Mouse (Mus musculus): ENCODE measurements around the gene Cby3. TPM values are rescaled to one million over a fixed set of nuclear protein-coding genes. Genes with fewer than 3 reads are reported as not detected.
A peak's percentile ranks its signal among the peaks of the same experiment; 100 is the strongest.

Cby3 gene
- polyA plus RNA-seq, 1 experiment, result not detected

DNA sequence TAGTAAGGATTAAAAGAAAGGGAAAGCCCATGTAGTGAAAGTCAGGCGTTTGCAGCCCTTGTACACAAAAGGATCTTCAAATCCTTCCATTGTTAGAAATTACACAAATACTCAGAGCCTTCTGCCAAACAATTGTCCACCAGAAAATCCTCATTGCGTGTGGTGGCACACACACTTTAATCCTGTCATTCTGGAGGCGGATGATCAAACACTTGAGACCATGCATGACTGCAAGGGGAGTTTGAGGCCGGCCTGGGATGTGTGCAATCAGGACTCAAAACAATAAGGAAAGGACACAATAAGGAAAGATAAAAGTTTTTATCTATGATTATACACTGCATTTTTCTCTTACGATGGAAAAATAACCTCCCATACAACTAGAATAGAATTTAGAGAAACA lies 21.2 kb downstream of the Cby3 start:
- Histone ChIP-seq H3K4me2 (ENCODE audit: low read depth) (no peak overlapping the region), H3K27me3 (ENCODE audit: control insufficient read depth, insufficient read depth, insufficient read length) (no peaks in the 10 kb centered on the region), H3ac (ENCODE audit: control insufficient read depth, insufficient read length) (no peak overlapping the region), H3K4me3 (no peak overlapping the region), H3K36me3 (ENCODE audit: control insufficient read depth, insufficient read depth) (peaks cover 15% of the 10 kb centered on the region), H3K79me2 (ENCODE audit: control insufficient read depth, insufficient read depth) (peaks cover 25% of the 10 kb centered on the region)
- TF ChIP-seq USF1 (IDR thresholded peaks at IDR 0.05; ENCODE audit: low read depth), result no peak
- TF ChIP-seq MYOD1 (IDR thresholded peaks at IDR 0.05; ENCODE audit: control insufficient read depth in 1 of 3, insufficient read length in 2 of 3, low read depth in 2 of 3), result no peak
- TF ChIP-seq POLR2AphosphoS2 (IDR thresholded peaks at IDR 0.05; ENCODE audit: insufficient read length, low read depth), result no peak
- no peak for TF ChIP-seq CEBPB (IDR thresholded peaks at IDR 0.05; ENCODE audit: insufficient read depth, poor library complexity, severe bottlenecking)
- no peak for TF ChIP-seq POLR2A (IDR thresholded peaks at IDR 0.05; ENCODE audit: insufficient read length, low read depth)
- TF ChIP-seq REST (IDR thresholded peaks at IDR 0.05; ENCODE audit: insufficient read depth, insufficient read length), result no peak
- TF ChIP-seq MYOG (IDR thresholded peaks at IDR 0.05; ENCODE audit: control insufficient read depth in 1 of 3, insufficient read depth in 1 of 3, insufficient read length in 2 of 3, low read depth in 2 of 3), result no peak
- no peak for TF ChIP-seq MAX (IDR thresholded peaks at IDR 0.05; ENCODE audit: low read depth)
- no peak for TF ChIP-seq E2F4 (IDR thresholded peaks at IDR 0.05; ENCODE audit: insufficient read depth)
- no peak for TF ChIP-seq TCF3 (IDR thresholded peaks at IDR 0.05; ENCODE audit: insufficient read length, low read depth)
- no peak for TF ChIP-seq SRF (IDR thresholded peaks at IDR 0.05; ENCODE audit: control insufficient read depth, insufficient read length, low read depth)
- no peak for TF ChIP-seq TCF12 (IDR thresholded peaks at IDR 0.05; ENCODE audit: insufficient read depth, poor library complexity, severe bottlenecking)

DNA sequence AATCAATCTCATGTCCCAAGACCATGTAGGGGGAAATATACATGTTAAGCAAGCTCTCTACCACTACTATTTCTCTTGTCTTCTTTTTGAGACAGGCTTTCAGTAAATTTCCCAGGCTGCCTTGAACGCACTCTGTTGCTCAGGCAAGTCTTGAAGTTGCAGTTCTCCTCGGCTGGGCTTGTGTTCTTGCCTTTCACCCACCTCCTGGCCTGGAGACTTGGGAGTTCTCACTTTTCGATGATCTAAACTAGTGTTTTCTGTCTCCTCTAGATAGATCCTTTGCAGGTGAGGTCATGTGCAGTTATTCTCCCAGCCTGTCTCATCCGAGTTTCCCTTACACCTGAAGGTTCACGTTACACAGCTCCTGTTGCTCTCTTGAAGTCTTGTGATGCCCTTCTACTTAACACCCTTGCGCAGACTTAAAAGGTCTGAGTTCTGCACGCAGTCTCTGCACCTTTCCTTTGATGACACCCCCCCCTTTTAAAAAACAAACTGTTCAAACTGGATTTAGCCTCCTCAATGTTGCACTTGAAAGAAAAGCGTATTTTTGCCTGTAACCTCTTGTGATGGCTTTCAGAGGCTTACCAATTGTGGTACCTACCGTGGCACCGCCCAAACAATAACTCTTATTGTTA lies 22.0 kb downstream of the Cby3 start:
- H3K79me2 ChIP-seq (ENCODE audit: control insufficient read depth, insufficient read depth), result peaks cover 34% of the 10 kb centered on the region
- no peak for TF ChIP-seq E2F4 (IDR thresholded peaks at IDR 0.05; ENCODE audit: insufficient read depth)
- TF ChIP-seq POLR2A (IDR thresholded peaks at IDR 0.05; ENCODE audit: insufficient read length, low read depth), result no peak
- no peak for TF ChIP-seq USF1 (IDR thresholded peaks at IDR 0.05; ENCODE audit: low read depth)
- TF ChIP-seq REST (IDR thresholded peaks at IDR 0.05; ENCODE audit: insufficient read depth, insufficient read length), result no peak
- no peak for TF ChIP-seq CEBPB (IDR thresholded peaks at IDR 0.05; ENCODE audit: insufficient read depth, poor library complexity, severe bottlenecking)
- no peak for TF ChIP-seq SRF (IDR thresholded peaks at IDR 0.05; ENCODE audit: control insufficient read depth, insufficient read length, low read depth)
- TF ChIP-seq MAX (IDR thresholded peaks at IDR 0.05; ENCODE audit: low read depth), result no peak
- no peak for TF ChIP-seq MYOG (IDR thresholded peaks at IDR 0.05; ENCODE audit: control insufficient read depth in 1 of 3, insufficient read depth in 1 of 3, insufficient read length in 2 of 3, low read depth in 2 of 3)
- H3K36me3 ChIP-seq (ENCODE audit: control insufficient read depth, insufficient read depth), result peaks cover 22% of the 10 kb centered on the region
- H3K27me3 ChIP-seq (ENCODE audit: control insufficient read depth, insufficient read depth, insufficient read length), result no peaks in the 10 kb centered on the region
- peak overlapping the region; percentile 72 for H3ac ChIP-seq (ENCODE audit: control insufficient read depth, insufficient read length)
- H3K4me3 ChIP-seq, result peak overlapping the region; percentile 86
- peak overlapping the region; percentile 98 for H3K4me2 ChIP-seq (ENCODE audit: low read depth)

DNA sequence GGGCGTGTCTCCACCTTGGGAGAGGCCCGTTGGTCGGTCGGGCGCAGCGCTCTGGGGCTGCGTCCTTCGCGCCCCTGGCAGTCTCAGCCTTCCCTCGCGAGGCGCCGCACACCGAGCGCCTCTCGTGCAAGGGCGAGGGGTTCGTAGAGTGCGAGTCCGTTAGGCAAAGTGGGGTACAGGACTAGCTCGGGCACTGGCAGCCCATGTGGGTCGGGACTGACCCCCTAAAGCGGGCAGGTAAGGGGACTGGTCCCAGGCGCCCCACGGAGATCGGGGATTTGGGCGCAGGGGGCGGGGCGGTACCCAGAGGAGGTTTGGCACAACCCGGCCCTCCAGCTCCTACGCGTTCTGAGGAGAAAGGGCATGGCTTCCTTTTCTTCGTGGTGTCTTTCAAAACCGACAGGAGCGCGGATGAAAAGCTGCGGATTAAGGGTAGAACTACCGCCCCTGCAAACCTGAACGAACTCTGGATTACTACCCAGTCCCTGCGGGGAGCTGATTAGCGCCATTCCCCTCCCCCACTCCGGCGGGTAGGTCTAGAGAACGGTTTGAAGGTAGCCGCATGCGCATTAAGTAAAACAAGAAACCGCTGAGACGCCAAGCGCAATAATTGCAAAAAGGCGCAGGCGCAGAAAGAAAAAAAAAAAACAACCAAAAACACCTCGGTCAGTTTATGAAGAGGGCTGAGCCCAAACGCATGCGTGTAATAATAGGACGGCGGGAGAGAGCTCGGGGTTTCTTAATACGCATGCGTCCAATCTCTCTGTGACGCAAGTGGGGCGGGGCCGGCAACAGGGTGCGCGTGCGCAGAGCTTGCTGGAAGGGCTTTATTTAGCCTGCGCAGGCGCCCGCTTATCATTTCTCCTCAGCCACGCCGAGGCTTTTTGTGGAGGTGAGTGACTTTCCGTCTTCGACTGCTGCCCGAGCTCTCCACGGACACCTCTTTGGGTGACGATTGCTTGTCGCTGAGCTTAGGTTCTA lies 22.9 kb downstream of the Cby3 start, which contains the start of gene Hnrnph1:
Gene Hnrnph1, plus strand, starts transcription at position 80 of the 981 bp plus-strand sequence.
- no peaks in the 10 kb centered on the region for H3K27me3 ChIP-seq (ENCODE audit: control insufficient read depth, insufficient read depth, insufficient read length)
- peak within 1 kb of the TSS; percentile 72 for H3ac ChIP-seq (ENCODE audit: control insufficient read depth, insufficient read length)
- peak within 1 kb of the TSS; percentile 98 for H3K4me2 ChIP-seq (ENCODE audit: low read depth)
- peaks cover 30% of the 10 kb centered on the region for H3K36me3 ChIP-seq (ENCODE audit: control insufficient read depth, insufficient read depth)
- peaks cover 43% of the 10 kb centered on the region for H3K79me2 ChIP-seq (ENCODE audit: control insufficient read depth, insufficient read depth)
- TF ChIP-seq CEBPB (IDR thresholded peaks at IDR 0.05; ENCODE audit: insufficient read depth, poor library complexity, severe bottlenecking) (0 out of 2 replicates have a peak, but pooled peaks have one; percentile 18), MYOG (IDR thresholded peaks at IDR 0.05; ENCODE audit: control insufficient read depth in 1 of 3, insufficient read depth in 1 of 3, insufficient read length in 2 of 3, low read depth in 2 of 3) (no peak), TCF12 (IDR thresholded peaks at IDR 0.05; ENCODE audit: insufficient read depth, poor library complexity, severe bottlenecking) (no peak), MAX (IDR thresholded peaks at IDR 0.05; ENCODE audit: low read depth) (no peak), POLR2A (IDR thresholded peaks at IDR 0.05; ENCODE audit: insufficient read length, low read depth) (peak; percentile 95), REST (IDR thresholded peaks at IDR 0.05; ENCODE audit: insufficient read depth, insufficient read length) (no peak), MYOD1 (IDR thresholded peaks at IDR 0.05; ENCODE audit: control insufficient read depth in 1 of 3, insufficient read length in 2 of 3, low read depth in 2 of 3) (no peak), USF1 (IDR thresholded peaks at IDR 0.05; ENCODE audit: low read depth) (no peak), POLR2AphosphoS2 (IDR thresholded peaks at IDR 0.05; ENCODE audit: insufficient read length, low read depth) (peak; percentile 96), TCF3 (IDR thresholded peaks at IDR 0.05; ENCODE audit: insufficient read length, low read depth) (no peak), SRF (IDR thresholded peaks at IDR 0.05; ENCODE audit: control insufficient read depth, insufficient read length, low read depth) (peak; percentile 52), E2F4 (IDR thresholded peaks at IDR 0.05; ENCODE audit: insufficient read depth) (peak; percentile 27)
- H3K4me3 ChIP-seq, result peak within 1 kb of the TSS; percentile 86

DNA sequence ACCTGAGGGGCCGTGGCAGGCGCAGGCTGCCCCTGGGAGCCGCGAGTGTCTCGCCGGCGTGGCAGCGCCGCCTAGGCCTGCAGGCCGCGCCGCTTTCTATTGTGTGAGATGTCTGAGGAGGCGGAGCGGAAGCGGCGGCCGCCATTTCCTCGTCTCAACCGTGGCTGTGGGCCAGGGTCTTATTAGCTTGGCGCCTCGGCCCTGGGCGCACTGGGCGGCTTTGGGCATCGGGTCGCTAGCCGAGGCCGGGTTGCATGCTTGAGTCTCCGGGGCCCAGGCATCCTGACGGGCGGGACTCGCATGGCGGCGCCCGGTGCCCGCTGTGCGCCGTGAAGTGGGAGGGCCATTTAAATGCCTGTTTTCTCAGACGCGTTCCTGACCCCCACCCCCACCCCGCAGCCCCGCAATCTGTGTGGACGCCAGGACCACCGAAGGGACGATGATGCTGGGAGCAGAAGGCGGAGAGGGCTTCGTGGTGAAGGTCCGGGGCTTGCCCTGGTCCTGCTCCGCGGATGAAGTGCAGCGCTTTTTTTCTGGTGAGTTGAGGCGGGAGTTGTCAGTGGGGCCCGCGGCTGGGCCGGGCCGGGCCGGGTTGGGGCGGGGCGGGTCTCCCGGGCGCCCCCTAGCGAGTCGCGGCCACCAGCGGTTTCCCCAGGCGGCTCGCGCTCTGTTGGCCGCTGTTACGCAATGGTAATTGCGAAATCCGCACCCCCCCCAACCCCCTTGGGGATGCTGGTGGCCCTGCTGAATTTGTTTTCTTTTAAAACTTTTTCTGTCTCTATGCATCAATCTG lies 23.8 kb downstream of the Cby3 start:
- Histone ChIP-seq H3K36me3 (ENCODE audit: control insufficient read depth, insufficient read depth) (peaks cover 39% of the 10 kb centered on the region), H3K79me2 (ENCODE audit: control insufficient read depth, insufficient read depth) (peaks cover 50% of the 10 kb centered on the region), H3ac (ENCODE audit: control insufficient read depth, insufficient read length) (peak overlapping the region; percentile 72), H3K27me3 (ENCODE audit: control insufficient read depth, insufficient read depth, insufficient read length) (no peaks in the 10 kb centered on the region), H3K4me2 (ENCODE audit: low read depth) (peak overlapping the region; percentile 95), H3K4me3 (peak overlapping the region; percentile 86)
- no peak for TF ChIP-seq MYOG (IDR thresholded peaks at IDR 0.05; ENCODE audit: control insufficient read depth in 1 of 3, insufficient read depth in 1 of 3, insufficient read length in 2 of 3, low read depth in 2 of 3)
- TF ChIP-seq MYOD1 (IDR thresholded peaks at IDR 0.05; ENCODE audit: control insufficient read depth in 1 of 3, insufficient read length in 2 of 3, low read depth in 2 of 3), result peak in 1 of 3 experiments; percentile 18
- peak; percentile 46 for TF ChIP-seq POLR2A (IDR thresholded peaks at IDR 0.05; ENCODE audit: insufficient read length, low read depth)
- peak; percentile 100 for TF ChIP-seq CEBPB (IDR thresholded peaks at IDR 0.05; ENCODE audit: insufficient read depth, poor library complexity, severe bottlenecking)
- TF ChIP-seq REST (IDR thresholded peaks at IDR 0.05; ENCODE audit: insufficient read depth, insufficient read length), result no peak
- TF ChIP-seq E2F4 (IDR thresholded peaks at IDR 0.05; ENCODE audit: insufficient read depth), result peak; percentile 23
- TF ChIP-seq POLR2AphosphoS2 (IDR thresholded peaks at IDR 0.05; ENCODE audit: insufficient read length, low read depth), result peak; percentile 82
